Mouse (Mus musculus) ES-Bruce4 (cell line): ENCODE measurements around the gene Ldlr. TPM values are rescaled to one million over a fixed set of nuclear protein-coding genes. Genes with fewer than 3 reads are reported as not detected.
"Not testable (repeated sequence)": the region's sequence is repeated elsewhere in the genome, so short reads cannot be mapped to it uniquely, and the experiment has no call there.

Experiments
- H3K27ac ChIP-seq: 2 replicates; pipeline ENCODE4 v1.5.1; 2012; ENCODE audit warnings: low read length, inconsistent platforms; ENCODE audit not compliant: insufficient read depth
- H3K27me3 ChIP-seq: 2 replicates; pipeline ENCODE4 v1.6.1; 2012; ENCODE audit warnings: mild to moderate bottlenecking, low read length, inconsistent platforms; ENCODE audit not compliant: control insufficient read depth, poor library complexity, insufficient read depth, severe bottlenecking
- H3K36me3 ChIP-seq: 2 replicates; pipeline ENCODE4 v1.6.1; 2012; ENCODE audit warnings: inconsistent platforms, mild to moderate bottlenecking, low read length, moderate library complexity; ENCODE audit not compliant: control insufficient read depth, poor library complexity, insufficient read depth, severe bottlenecking
- H3K4me1 ChIP-seq: one replicate; pipeline ENCODE4 v1.8.1; 2011; ENCODE audit warnings: low read length; ENCODE audit not compliant: control insufficient read depth, insufficient read depth
- H3K4me3 ChIP-seq: 2 replicates; pipeline ENCODE4 v1.5.1; 2011; ENCODE audit warnings: low read depth, mild to moderate bottlenecking, low read length
- H3K9ac ChIP-seq: 2 replicates; pipeline ENCODE4 v1.6.1; 2012; ENCODE audit warnings: low read depth, mild to moderate bottlenecking, inconsistent platforms; ENCODE audit not compliant: poor library complexity, severe bottlenecking
- H3K9me3 ChIP-seq: replicated peaks from 2 replicates; pipeline ENCODE4 v1.6.1; 2012; ENCODE audit warnings: mild to moderate bottlenecking, low read length, inconsistent platforms; ENCODE audit not compliant: control insufficient read depth, poor library complexity, insufficient read depth, severe bottlenecking
- CTCF ChIP-seq: IDR thresholded peaks from one replicate; pipeline ENCODE4 v1.8.1; 2011; ENCODE audit warnings: low read depth, low read length
- EP300 ChIP-seq: IDR thresholded peaks from 2 replicates; pipeline ENCODE4 v1.6.1; 2011; ENCODE audit warnings: low read depth, low read length; ENCODE audit not compliant: insufficient read depth
- POLR2A ChIP-seq: IDR thresholded peaks from one replicate; pipeline ENCODE4 v1.8.1; 2011; ENCODE audit warnings: low read length; ENCODE audit not compliant: insufficient read depth
- polyA plus RNA-seq: library from polyadenylated mRNA; stranded (reverse); fragments of >200 nt; gene quantifications from 2 replicates; pipeline ENCODE4 v1.2.4, GENCODE M21; 2011; ENCODE audit warnings: low read depth; ENCODE audit not compliant: missing spikeins, insufficient read depth, insufficient read length

Gene Ldlr
- polyA plus RNA-seq, 1 experiment: 79.3 TPM

GRCm38 (mm10) chr9:21762135-21762534 lies 38.9 kb downstream of the Ldlr start:
- Histone ChIP-seq H3K27ac (peak overlapping the region; percentile 22), H3K4me1 (peaks cover 17% of the 10 kb centered on the region), H3K9me3 (no peaks in the 10 kb centered on the region), H3K9ac (no peak overlapping the region), H3K36me3 (no peaks in the 10 kb centered on the region), H3K27me3 (no peaks in the 10 kb centered on the region), H3K4me3 (no peak overlapping the region)
- TF ChIP-seq EP300 (0 out of 2 replicates have a peak, but pooled peaks have one; percentile 28), CTCF (no peak), POLR2A (no peak)

GRCm38 (mm10) chr9:21764084-21764999 lies 41.1 kb downstream of the Ldlr start:
- TF ChIP-seq POLR2A (no peak), CTCF (no peak), EP300 (no peak)
- H3K9me3 ChIP-seq: no peaks in the 10 kb centered on the region
- no peak overlapping the region for H3K27ac ChIP-seq

GRCm38 (mm10) chr9:21767896-21768295 lies 44.6 kb downstream of the Ldlr start:
- peaks cover 9% of the 10 kb centered on the region for H3K36me3 ChIP-seq

More at GRCm38 (mm10) chr9:21764084-21764999, 41.1 kb downstream of the Ldlr start:
- Histone ChIP-seq H3K27me3 (no peaks in the 10 kb centered on the region), H3K9ac (no peak overlapping the region), H3K36me3 (no peaks in the 10 kb centered on the region), H3K4me1 (peaks cover 18% of the 10 kb centered on the region), H3K4me3 (no peak overlapping the region)

GRCm38 (mm10) chr9:21768511-21769411 lies 45.5 kb downstream of the Ldlr start:
- peak; percentile 94 for TF ChIP-seq EP300
- TF ChIP-seq POLR2A: no peak
- H3K4me3 ChIP-seq: peak overlapping the region; percentile 22
- H3K36me3 ChIP-seq: peaks cover 13% of the 10 kb centered on the region
- peaks cover 11% of the 10 kb centered on the region for H3K4me1 ChIP-seq
- no peaks in the 10 kb centered on the region for H3K9me3 ChIP-seq
- H3K9ac ChIP-seq: peak overlapping the region; percentile 4
- H3K27me3 ChIP-seq: no peaks in the 10 kb centered on the region
- peak overlapping the region; percentile 98 for H3K27ac ChIP-seq

More at GRCm38 (mm10) chr9:21767896-21768295, 44.6 kb downstream of the Ldlr start:
- peak overlapping the region; percentile 98 for H3K27ac ChIP-seq
- peak overlapping the region; percentile 8 for H3K4me3 ChIP-seq
- peaks cover 11% of the 10 kb centered on the region for H3K4me1 ChIP-seq
- TF ChIP-seq EP300 (no peak), CTCF (no peak), POLR2A (no peak)
- H3K9me3 ChIP-seq: no peaks in the 10 kb centered on the region
- peak overlapping the region; percentile 39 for H3K9ac ChIP-seq
- H3K27me3 ChIP-seq: no peaks in the 10 kb centered on the region

- Histone ChIP-seq H3K4me1 (peaks cover 14% of the 10 kb centered on the region), H3K27me3 (no peaks in the 10 kb centered on the region), H3K36me3 (peaks cover 13% of the 10 kb centered on the region), H3K9ac (peak overlapping the region; percentile 4), H3K9me3 (no peaks in the 10 kb centered on the region), H3K4me3 (peak overlapping the region; percentile 20), H3K27ac (peak overlapping the region; percentile 98)
- TF ChIP-seq CTCF (no peak), POLR2A (no peak), EP300 (no peak)
Measured at GRCm38 (mm10) chr9:21769558-21770183, 46.4 kb downstream of the Ldlr start.

- H3K9me3 ChIP-seq, H3K27me3 ChIP-seq, H3K4me3 ChIP-seq, H3K4me1 ChIP-seq, H3K9ac ChIP-seq: not testable (repeated sequence)
- peaks cover 26% of the 10 kb centered on the region for H3K36me3 ChIP-seq
- peak overlapping the region; percentile 74 for H3K27ac ChIP-seq
Measured at GRCm38 (mm10) chr9:21773396-21773795, 50.1 kb downstream of the Ldlr start.
